Mouse (Mus musculus): ENCODE measurements around the gene Zp2.

DNA sequence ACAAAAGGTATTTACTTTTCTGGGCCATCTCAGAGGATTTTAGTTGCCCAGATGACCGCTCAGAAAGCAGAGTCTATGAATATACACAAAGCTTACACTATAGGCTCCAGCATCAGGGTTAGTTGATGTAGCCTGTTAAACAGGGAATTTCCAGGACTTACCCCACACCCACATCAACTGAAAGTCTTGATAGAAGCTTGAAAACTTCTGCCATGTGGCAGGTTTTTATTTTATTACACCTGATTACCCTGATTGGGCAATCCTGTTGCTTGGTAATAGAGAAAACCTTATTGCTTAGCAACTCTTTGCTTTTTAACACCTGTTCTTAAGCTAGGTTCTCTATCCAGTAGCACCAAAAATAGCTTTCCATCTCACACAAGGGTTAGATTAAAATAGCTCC is 2.3 kb downstream of the Zp2 start:
- TF ChIP-seq CTCF (IDR thresholded peaks at IDR 0.05; ENCODE audit: borderline replicate concordance, extremely low read depth, insufficient read depth, insufficient read length) (no peak), POLR2A (IDR thresholded peaks at IDR 0.05; ENCODE audit: borderline replicate concordance, extremely low read depth, insufficient read depth, insufficient read length, poor library complexity, severe bottlenecking) (no peak)

Measured in brain, embryonic 14.5 days (tissue).